Mouse (Mus musculus): ENCODE measurements around the gene Rnf138rt1. TPM values are rescaled to one million over a fixed set of nuclear protein-coding genes. Genes with fewer than 3 reads are reported as not detected.

The Rnf138rt1 gene
- 3.3 and 4.1 TPM in 2 replicates for polyA plus RNA-seq (2014; fragmentation: Nextera tagmentation; extraction: Ambion mirVana)

GRCm38 (mm10) chrX:163760617-163761434, at the start of gene Rnf138rt1:
Gene Rnf138rt1 (minus strand): TSS chrX:163761329.
- peak within 1 kb of the TSS; percentile 39; the same call in 1 of the 2 replicates for H3K9ac ChIP-seq (replicated peaks; ENCODE audit: low read length)
- H3K9me3 ChIP-seq (ENCODE audit: control insufficient read depth, low read length) = no peaks in the 10 kb centered on the region
- H3K4me3 ChIP-seq (replicated peaks; ENCODE audit: low read depth, low read length) = peak within 1 kb of the TSS; percentile 41
- no peaks in the 10 kb centered on the region for H3K4me1 ChIP-seq (ENCODE audit: control insufficient read depth, insufficient read depth, low read length)
- H3K27me3 ChIP-seq (ENCODE audit: control insufficient read depth, insufficient read depth, low read length) = no peaks in the 10 kb centered on the region
- WGBS = 26% methylated on average over 42 of the region's 42 CpGs
- H3K4me2 ChIP-seq (ENCODE audit: low read length) = peak within 1 kb of the TSS; percentile 62
- H3K36me3 ChIP-seq (ENCODE audit: control insufficient read depth, insufficient read depth, low read length) = no peaks in the 10 kb centered on the region
- ATAC-seq (ENCODE audit: low FRiP score, low TSS enrichment) (peak; percentile 89), DNase-seq (peak; percentile 71)
- H3K27ac ChIP-seq (replicated peaks; ENCODE audit: low read depth, low read length) = no peak within 1 kb of the TSS

- Histone ChIP-seq H3K4me3 (replicated peaks; ENCODE audit: low read depth, low read length) (no peak overlapping the region), H3K9me3 (ENCODE audit: control insufficient read depth, low read length) (no peaks in the 10 kb centered on the region), H3K9ac (replicated peaks; ENCODE audit: low read length) (no peak overlapping the region), H3K27ac (replicated peaks; ENCODE audit: low read depth, low read length) (no peak overlapping the region), H3K4me1 (ENCODE audit: control insufficient read depth, insufficient read depth, low read length) (no peaks in the 10 kb centered on the region), H3K36me3 (ENCODE audit: control insufficient read depth, insufficient read depth, low read length) (no peaks in the 10 kb centered on the region), H3K27me3 (ENCODE audit: control insufficient read depth, insufficient read depth, low read length) (0 out of 2 replicates have a peak, but pooled peaks cover 4% of the 10 kb centered on the region), H3K4me2 (ENCODE audit: low read length) (no peak overlapping the region)
- DNase-seq (no peak), ATAC-seq (ENCODE audit: low FRiP score, low TSS enrichment) (no peak)
- WGBS = 84% methylated on average over 1 of the region's 1 CpGs
These were observed 46.1 kb upstream of the Rnf138rt1 start for GRCm38 (mm10) chrX:163807270-163807669.

- no peak overlapping the region for H3K9ac ChIP-seq (replicated peaks; ENCODE audit: low read length)
- H3K4me1 ChIP-seq (ENCODE audit: control insufficient read depth, insufficient read depth, low read length) = no peaks in the 10 kb centered on the region
- H3K4me2 ChIP-seq (ENCODE audit: low read length) = no peak overlapping the region
- no peaks in the 10 kb centered on the region for H3K9me3 ChIP-seq (ENCODE audit: control insufficient read depth, low read length)
- DNase-seq = no peak
- no peaks in the 10 kb centered on the region for H3K36me3 ChIP-seq (ENCODE audit: control insufficient read depth, insufficient read depth, low read length)
- no peak overlapping the region for H3K4me3 ChIP-seq (replicated peaks; ENCODE audit: low read depth, low read length)
- no peak overlapping the region for H3K27ac ChIP-seq (replicated peaks; ENCODE audit: low read depth, low read length)
- H3K27me3 ChIP-seq (ENCODE audit: control insufficient read depth, insufficient read depth, low read length) = no peaks in the 10 kb centered on the region
- ATAC-seq (ENCODE audit: low FRiP score, low TSS enrichment) = no peak
- 35% methylated on average over 3 of the region's 3 CpGs for WGBS
These were observed 5.2 kb upstream of the Rnf138rt1 start for GRCm38 (mm10) chrX:163766290-163766689.

- H3K27ac ChIP-seq (replicated peaks; ENCODE audit: low read depth, low read length) = no peak overlapping the region
- no peaks in the 10 kb centered on the region for H3K27me3 ChIP-seq (ENCODE audit: control insufficient read depth, insufficient read depth, low read length)
- H3K9me3 ChIP-seq (ENCODE audit: control insufficient read depth, low read length) = no peaks in the 10 kb centered on the region
- no peaks in the 10 kb centered on the region for H3K4me1 ChIP-seq (ENCODE audit: control insufficient read depth, insufficient read depth, low read length)
- H3K9ac ChIP-seq (replicated peaks; ENCODE audit: low read length) = no peak overlapping the region
- WGBS = 30% methylated on average over 10 of the region's 10 CpGs
- H3K36me3 ChIP-seq (ENCODE audit: control insufficient read depth, insufficient read depth, low read length) = no peaks in the 10 kb centered on the region
- H3K4me3 ChIP-seq (replicated peaks; ENCODE audit: low read depth, low read length) = peak overlapping the region; percentile 41
- no peak for DNase-seq
- peak overlapping the region; percentile 62 for H3K4me2 ChIP-seq (ENCODE audit: low read length)
- peak; percentile 34; the same call in 1 of the 2 replicates for ATAC-seq (ENCODE audit: low FRiP score, low TSS enrichment)
These were observed 303 bp upstream of the Rnf138rt1 start for GRCm38 (mm10) chrX:163761435-163761828.

GRCm38 (mm10) chrX:163745996-163746395, 15.1 kb downstream of the Rnf138rt1 start:
- H3K9me3 ChIP-seq (ENCODE audit: control insufficient read depth, low read length) = no peaks in the 10 kb centered on the region
- no peak for ATAC-seq (ENCODE audit: low FRiP score, low TSS enrichment)
- no peak overlapping the region for H3K4me3 ChIP-seq (replicated peaks; ENCODE audit: low read depth, low read length)
- WGBS = 87% methylated on average over 6 of the region's 6 CpGs
- H3K27me3 ChIP-seq (ENCODE audit: control insufficient read depth, insufficient read depth, low read length) = no peaks in the 10 kb centered on the region
- H3K9ac ChIP-seq (replicated peaks; ENCODE audit: low read length) = no peak overlapping the region
- H3K4me1 ChIP-seq (ENCODE audit: control insufficient read depth, insufficient read depth, low read length) = no peaks in the 10 kb centered on the region
- H3K4me2 ChIP-seq (ENCODE audit: low read length) = no peak overlapping the region
- H3K36me3 ChIP-seq (ENCODE audit: control insufficient read depth, insufficient read depth, low read length) = no peaks in the 10 kb centered on the region
- no peak for DNase-seq
- no peak overlapping the region for H3K27ac ChIP-seq (replicated peaks; ENCODE audit: low read depth, low read length)

- no peaks in the 10 kb centered on the region for H3K27me3 ChIP-seq (ENCODE audit: control insufficient read depth, insufficient read depth, low read length)
- no peaks in the 10 kb centered on the region for H3K36me3 ChIP-seq (ENCODE audit: control insufficient read depth, insufficient read depth, low read length)
- WGBS = 83% methylated on average over 2 of the region's 2 CpGs
- ATAC-seq (ENCODE audit: low FRiP score, low TSS enrichment) (no peak), DNase-seq (no peak)
- H3K27ac ChIP-seq (replicated peaks; ENCODE audit: low read depth, low read length) = no peak overlapping the region
- no peaks in the 10 kb centered on the region for H3K9me3 ChIP-seq (ENCODE audit: control insufficient read depth, low read length)
- no peak overlapping the region for H3K4me2 ChIP-seq (ENCODE audit: low read length)
- no peak overlapping the region for H3K4me3 ChIP-seq (replicated peaks; ENCODE audit: low read depth, low read length)
- no peak overlapping the region for H3K9ac ChIP-seq (replicated peaks; ENCODE audit: low read length)
- H3K4me1 ChIP-seq (ENCODE audit: control insufficient read depth, insufficient read depth, low read length) = no peaks in the 10 kb centered on the region
These were observed 17.2 kb downstream of the Rnf138rt1 start for GRCm38 (mm10) chrX:163743896-163744295.

- DNase-seq (peak; percentile 28), ATAC-seq (ENCODE audit: low FRiP score, low TSS enrichment) (no peak)
- H3K4me3 ChIP-seq (replicated peaks; ENCODE audit: low read depth, low read length) = no peak overlapping the region
- no peaks in the 10 kb centered on the region for H3K36me3 ChIP-seq (ENCODE audit: control insufficient read depth, insufficient read depth, low read length)
- 49% methylated on average over 1 of the region's 1 CpGs for WGBS
- H3K9me3 ChIP-seq (ENCODE audit: control insufficient read depth, low read length) = no peaks in the 10 kb centered on the region
- no peak overlapping the region for H3K27ac ChIP-seq (replicated peaks; ENCODE audit: low read depth, low read length)
- H3K9ac ChIP-seq (replicated peaks; ENCODE audit: low read length) = no peak overlapping the region
- no peaks in the 10 kb centered on the region for H3K4me1 ChIP-seq (ENCODE audit: control insufficient read depth, insufficient read depth, low read length)
- H3K4me2 ChIP-seq (ENCODE audit: low read length) = no peak overlapping the region
- H3K27me3 ChIP-seq (ENCODE audit: control insufficient read depth, insufficient read depth, low read length) = 0 out of 2 replicates have a peak, but pooled peaks cover 1% of the 10 kb centered on the region
These were observed 22.2 kb downstream of the Rnf138rt1 start for GRCm38 (mm10) chrX:163738904-163739303.

- H3K9me3 ChIP-seq (ENCODE audit: control insufficient read depth, low read length) = no peaks in the 10 kb centered on the region
- no peak overlapping the region for H3K9ac ChIP-seq (replicated peaks; ENCODE audit: low read length)
- no peak overlapping the region for H3K4me3 ChIP-seq (replicated peaks; ENCODE audit: low read depth, low read length)
- H3K4me1 ChIP-seq (ENCODE audit: control insufficient read depth, insufficient read depth, low read length) = no peaks in the 10 kb centered on the region
- 0 out of 2 replicates have a peak, but pooled peaks cover 3% of the 10 kb centered on the region for H3K27me3 ChIP-seq (ENCODE audit: control insufficient read depth, insufficient read depth, low read length)
- ATAC-seq (ENCODE audit: low FRiP score, low TSS enrichment) = no peak
- WGBS = 100% methylated on average over 1 of the region's 1 CpGs
- H3K36me3 ChIP-seq (ENCODE audit: control insufficient read depth, insufficient read depth, low read length) = no peaks in the 10 kb centered on the region
- no peak overlapping the region for H3K27ac ChIP-seq (replicated peaks; ENCODE audit: low read depth, low read length)
- no peak overlapping the region for H3K4me2 ChIP-seq (ENCODE audit: low read length)
- DNase-seq = no peak
These were observed 27.0 kb downstream of the Rnf138rt1 start for GRCm38 (mm10) chrX:163734145-163734544.

- H3K4me1 ChIP-seq (ENCODE audit: control insufficient read depth, insufficient read depth, low read length) = no peaks in the 10 kb centered on the region
- H3K27me3 ChIP-seq (ENCODE audit: control insufficient read depth, insufficient read depth, low read length) = no peaks in the 10 kb centered on the region
- ATAC-seq (ENCODE audit: low FRiP score, low TSS enrichment) (no peak), DNase-seq (peak; percentile 5)
- H3K9me3 ChIP-seq (ENCODE audit: control insufficient read depth, low read length) = no peaks in the 10 kb centered on the region
- H3K9ac ChIP-seq (replicated peaks; ENCODE audit: low read length) = no peak overlapping the region
- H3K27ac ChIP-seq (replicated peaks; ENCODE audit: low read depth, low read length) = no peak overlapping the region
- H3K36me3 ChIP-seq (ENCODE audit: control insufficient read depth, insufficient read depth, low read length) = no peaks in the 10 kb centered on the region
- peak overlapping the region; percentile 28 for H3K4me2 ChIP-seq (ENCODE audit: low read length)
- no peak overlapping the region for H3K4me3 ChIP-seq (replicated peaks; ENCODE audit: low read depth, low read length)
These were observed 37.5 kb downstream of the Rnf138rt1 start for GRCm38 (mm10) chrX:163723630-163724029.
